26 mouse cellular contexts compared by ENCODE assay signal in genomic region chr1:83835965-83836364, GRCm38 (mm10).
"Had no signal": no experiment of that assay in that cellular context is flagged by ENCODE, and none has a peak within 500 bp of the region (broad histone marks: within the 10 kb centered on the region; RNA-seq: fewer than 3 reads in every experiment).

No protein-coding gene starts in this region.

- H3K27me3 ChIP-seq: heart, embryonic 13.5 days; heart, embryonic 15.5 days; hindbrain, embryonic 13.5 days; hindbrain, embryonic 15.5 days; kidney, embryonic 15.5 days; limb, embryonic 12.5 days; liver, embryonic 13.5 days had no signal

- DNase-seq: gastrocnemius, postnatal 14 days; gastrocnemius, postnatal 36 days; heart, adult 11 months; heart, adult 2 months; heart, postnatal 14 days; heart, postnatal 36 days; kidney, adult 11 months; kidney, adult 2 months; kidney, adult 9 months; kidney, postnatal 14 days; kidney, postnatal 36 days; layer of hippocampus, adult 9-11 months; layer of hippocampus, postnatal 36 days; liver; liver, embryonic 13.5 days had no signal

- H3K9me3 ChIP-seq: heart, embryonic 13.5 days; heart, embryonic 15.5 days; hindbrain, embryonic 13.5 days; hindbrain, embryonic 15.5 days; kidney, embryonic 15.5 days; limb, embryonic 10.5 days; limb, embryonic 12.5 days; liver, embryonic 13.5 days had no signal

- H3K4me1 ChIP-seq: heart, embryonic 13.5 days; heart, embryonic 15.5 days; limb, embryonic 10.5 days; limb, embryonic 12.5 days; liver, embryonic 13.5 days had no signal

- ATAC-seq: intestine, embryonic 16.5 days had no signal

- H3K4me3 ChIP-seq: heart, adult 2 months; heart, embryonic 13.5 days; heart, embryonic 15.5 days; hindbrain, embryonic 13.5 days; hindbrain, embryonic 15.5 days; kidney, embryonic 15.5 days; limb, embryonic 10.5 days; limb, embryonic 12.5 days; liver, embryonic 13.5 days had no signal

- H3K36me3 ChIP-seq: heart, embryonic 13.5 days; heart, embryonic 15.5 days; hindbrain, embryonic 13.5 days; hindbrain, embryonic 15.5 days; kidney, embryonic 15.5 days; limb, embryonic 10.5 days; limb, embryonic 12.5 days; liver, embryonic 13.5 days had no signal

- H3K9ac ChIP-seq: heart, embryonic 13.5 days; heart, embryonic 15.5 days; hindbrain, embryonic 13.5 days; hindbrain, embryonic 15.5 days; kidney, embryonic 15.5 days; limb, embryonic 12.5 days; liver, embryonic 13.5 days had no signal

- H3K4me2 ChIP-seq: heart, embryonic 11.5 days; heart, embryonic 13.5 days; heart, embryonic 15.5 days; hindbrain, embryonic 13.5 days; hindbrain, embryonic 15.5 days; kidney, embryonic 15.5 days; limb, embryonic 12.5 days; liver, embryonic 11.5 days; liver, embryonic 13.5 days had no signal

- H3K27ac ChIP-seq: heart, adult 2 months; heart, embryonic 13.5 days; heart, embryonic 15.5 days; hindbrain, embryonic 13.5 days; hindbrain, embryonic 15.5 days; kidney, embryonic 15.5 days; kidney, postnatal 0 days; limb, embryonic 10.5 days; limb, embryonic 12.5 days; liver, embryonic 13.5 days had no signal
